Comparison of ENCODE assay signal across 12 mouse cellular contexts in the genomic region with DNA sequence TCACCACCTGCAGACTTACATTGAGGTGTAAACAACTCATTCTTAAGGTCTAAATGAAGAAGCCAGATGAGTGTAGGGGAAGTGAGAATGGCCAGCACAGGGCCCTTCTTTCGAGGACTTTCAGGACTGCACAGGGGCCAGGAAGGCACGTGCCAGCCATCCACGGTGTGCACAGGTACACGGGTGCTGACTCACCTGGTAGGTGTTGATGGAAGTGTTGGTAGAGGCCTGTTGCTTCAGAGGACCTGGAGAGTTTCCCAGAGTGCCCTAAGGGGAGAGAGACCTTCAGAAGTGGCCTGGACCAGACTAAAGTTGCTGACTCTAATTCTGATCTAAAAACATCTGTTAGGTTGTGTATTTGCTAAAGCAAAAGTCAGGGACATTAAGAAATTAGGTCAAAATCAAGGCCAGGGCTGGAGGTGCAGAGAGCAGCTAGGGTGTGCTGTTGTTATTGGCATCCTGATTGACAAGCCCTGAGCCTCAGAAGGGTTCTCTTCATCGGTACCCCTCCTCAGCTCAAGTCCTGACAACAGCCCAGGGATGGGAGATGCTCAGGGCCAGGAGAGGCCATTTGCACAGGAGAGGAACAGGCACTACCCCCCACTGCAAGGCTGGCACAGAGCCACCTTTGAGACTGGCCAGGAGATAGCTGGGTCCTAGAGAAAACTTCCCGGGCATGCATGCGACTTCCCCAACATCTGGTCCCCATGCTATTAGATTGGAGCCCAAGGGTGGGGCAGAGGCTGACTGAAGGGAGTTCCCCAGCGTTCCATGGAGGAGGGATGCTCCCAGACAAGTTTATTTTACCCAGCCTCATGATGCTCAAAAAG. TPM values are rescaled to one million over a fixed set of nuclear protein-coding genes. Genes with fewer than 3 reads are reported as not detected.
DNase-seq lines count a peak whose midpoint lies in the region; ATAC-seq and TF ChIP-seq lines count a peak whose summit lies in the region.
"Had no signal": no experiment of that assay in that cellular context is flagged by ENCODE, and none has a peak within 500 bp of the region (broad histone marks: within the 10 kb centered on the region; RNA-seq: fewer than 3 reads in every experiment).

No protein-coding gene starts in this region.

- no peaks in the 10 kb centered on the region for H3K79me2 ChIP-seq in liver, adult 2 months (ENCODE audit: control insufficient read depth, insufficient read depth, low read length)

- H3K4me3 ChIP-seq in liver, adult 2 months (ENCODE audit: insufficient read depth, low read depth, low read length), result no peak overlapping the region
- H3K4me3 ChIP-seq in liver, embryonic 12.5 days, result no peak overlapping the region
- no peak overlapping the region for H3K4me3 ChIP-seq in lung, postnatal 0 days (ENCODE audit: low read depth, low read length)
- H3K4me3 ChIP-seq in hindbrain, embryonic 10.5 days, result no peak overlapping the region
- H3K4me3 ChIP-seq: liver, embryonic 15.5 days; midbrain, embryonic 15.5 days had no signal

- no peak for TF ChIP-seq POLR2A in liver, adult 2 months (IDR thresholded peaks at IDR 0.05; ENCODE audit: extremely low read depth, insufficient read depth, low read length)

- peaks cover 39% of the 10 kb centered on the region for H3K4me1 ChIP-seq in liver, adult 2 months (ENCODE audit: control insufficient read depth, insufficient read depth, low read length)
- no peaks in the 10 kb centered on the region for H3K4me1 ChIP-seq in liver, embryonic 12.5 days
- no peaks in the 10 kb centered on the region for H3K4me1 ChIP-seq in lung, postnatal 0 days (ENCODE audit: insufficient read depth, low read depth, low read length)
- no peaks in the 10 kb centered on the region for H3K4me1 ChIP-seq in hindbrain, embryonic 10.5 days (replicated peaks)
- H3K4me1 ChIP-seq: midbrain, embryonic 15.5 days had no signal

- peak; percentile 32; the same call in 1 of the 2 replicates for TF ChIP-seq CTCF in liver, adult 2 months (IDR thresholded peaks at IDR 0.05; ENCODE audit: low read depth, low read length)
- TF ChIP-seq CTCF in lung, postnatal 0 days (IDR thresholded peaks at IDR 0.05), result no peak

- peak; percentile 99 for DNase-seq in liver, adult 2 months (ENCODE audit: extremely low read depth, low read depth, low spot score)
- peak; percentile 13 for DNase-seq in MN1 (ENCODE audit: low spot score)
- DNase-seq in brain, adult 2 months (ENCODE audit: low read depth, low spot score), result peak; percentile 33
- DNase-seq in heart, adult 9 months (ENCODE audit: low spot score in 2 of 2), result peak; percentile 35 to 43
- no peak for DNase-seq in lung, postnatal 0 days (ENCODE audit: low spot score)
- DNase-seq in hindbrain, embryonic 10.5 days (ENCODE audit: low spot score), result no peak
- DNase-seq: thymus, adult 2 months had no signal

- no peak overlapping the region for H3K4me2 ChIP-seq in liver, embryonic 12.5 days
- no peak overlapping the region for H3K4me2 ChIP-seq in lung, postnatal 0 days (replicated peaks; ENCODE audit: low read depth, low read length)
- H3K4me2 ChIP-seq: liver, embryonic 15.5 days; midbrain, embryonic 15.5 days had no signal

- no peak for TF ChIP-seq EP300 in lung, postnatal 0 days (IDR thresholded peaks at IDR 0.05)

- H3K27me3 ChIP-seq in liver, adult 2 months (ENCODE audit: control insufficient read depth, insufficient read depth, low read length), result no peaks in the 10 kb centered on the region
- no peaks in the 10 kb centered on the region for H3K27me3 ChIP-seq in liver, embryonic 12.5 days (replicated peaks)
- no peaks in the 10 kb centered on the region for H3K27me3 ChIP-seq in lung, postnatal 0 days (replicated peaks; ENCODE audit: insufficient read depth, low read length)
- no peaks in the 10 kb centered on the region for H3K27me3 ChIP-seq in hindbrain, embryonic 10.5 days (ENCODE audit: insufficient read depth, poor library complexity, severe bottlenecking)
- H3K27me3 ChIP-seq: liver, embryonic 15.5 days; midbrain, embryonic 15.5 days had no signal

- peak overlapping the region; percentile 30 for H3K9ac ChIP-seq in liver, adult 2 months (ENCODE audit: low read depth, low read length)
- H3K9ac ChIP-seq in liver, embryonic 12.5 days, result no peak overlapping the region
- no peak overlapping the region for H3K9ac ChIP-seq in lung, postnatal 0 days (replicated peaks; ENCODE audit: low read depth)
- H3K9ac ChIP-seq: liver, embryonic 15.5 days; midbrain, embryonic 15.5 days had no signal

- H3K27ac ChIP-seq in liver, adult 2 months (replicated peaks; ENCODE audit: insufficient read depth, low read depth, low read length), result peak overlapping the region; percentile 97
- no peak overlapping the region for H3K27ac ChIP-seq in liver, embryonic 12.5 days
- no peak overlapping the region for H3K27ac ChIP-seq in lung, postnatal 0 days (ENCODE audit: low read length)
- H3K27ac ChIP-seq in hindbrain, embryonic 10.5 days, result no peak overlapping the region
- H3K27ac ChIP-seq: liver, embryonic 15.5 days; midbrain, embryonic 15.5 days had no signal

- no peaks in the 10 kb centered on the region for H3K9me3 ChIP-seq in liver, embryonic 12.5 days (replicated peaks)
- no peaks in the 10 kb centered on the region for H3K9me3 ChIP-seq in lung, postnatal 0 days (ENCODE audit: low read length)
- H3K9me3 ChIP-seq in hindbrain, embryonic 10.5 days, result no peaks in the 10 kb centered on the region
- H3K9me3 ChIP-seq: liver, embryonic 15.5 days; midbrain, embryonic 15.5 days had no signal

- H3K36me3 ChIP-seq in liver, adult 2 months (ENCODE audit: control insufficient read depth, insufficient read depth, low read length), result no peaks in the 10 kb centered on the region
- no peaks in the 10 kb centered on the region for H3K36me3 ChIP-seq in liver, embryonic 12.5 days
- H3K36me3 ChIP-seq in lung, postnatal 0 days (ENCODE audit: insufficient read depth, low read length), result no peaks in the 10 kb centered on the region
- no peaks in the 10 kb centered on the region for H3K36me3 ChIP-seq in hindbrain, embryonic 10.5 days
- H3K36me3 ChIP-seq: liver, embryonic 15.5 days; midbrain, embryonic 15.5 days had no signal

- WGBS in liver, adult 2 months, result 21% methylated on average over 8 of the region's 8 CpGs
- WGBS in liver, embryonic 12.5 days (ENCODE audit: insufficient replicate concordance), result 61% methylated on average over 8 of the region's 8 CpGs
- WGBS in lung, postnatal 0 days, result 59% methylated on average over 8 of the region's 8 CpGs
- WGBS in hindbrain, embryonic 10.5 days, result 83% methylated on average over 8 of the region's 8 CpGs

- ATAC-seq in liver, embryonic 12.5 days, result no peak
- ATAC-seq in lung, postnatal 0 days, result no peak
- ATAC-seq: midbrain, embryonic 15.5 days had no signal

RNA-seq across cellular contexts. Expression of a gene that starts 5.5 kb away (rescaled TPM):
- total RNA-seq in liver, adult 2 months (2014; rRNA removed), result 1.6 and 2.3 TPM in 2 replicates
- 1.4 and 2.4 TPM in 2 replicates for polyA plus RNA-seq in liver, adult 2 months (2012; rRNA removed)
- 0.16 and 0.19 TPM in 2 replicates for polyA plus RNA-seq in liver, embryonic 12.5 days (2016; fragmentation: Nextera tagmentation; extraction: Ambion mirVana)
- polyA plus RNA-seq in lung, postnatal 0 days (2015; fragmentation: Nextera tagmentation; extraction: Ambion mirVana), result 14.8 and 16.2 TPM in 2 replicates
- polyA plus RNA-seq in hindbrain, embryonic 10.5 days (2016; fragmentation: Nextera tagmentation; extraction: Ambion mirVana), result 0.51 and 0.89 TPM in 2 replicates

RNA-seq across cellular contexts. Expression of a gene that starts 12.4 kb away (rescaled TPM):
- 86.4 and 128 TPM in 2 replicates for total RNA-seq in liver, adult 2 months (2014; rRNA removed)
- 292 and 305 TPM in 2 replicates for polyA plus RNA-seq in liver, adult 2 months (2012; rRNA removed)
- polyA plus RNA-seq in liver, embryonic 12.5 days (2016; fragmentation: Nextera tagmentation; extraction: Ambion mirVana), result 0.22 and 0.27 TPM in 2 replicates
- 0.10 and 0.18 TPM in 2 replicates for polyA plus RNA-seq in lung, postnatal 0 days (2015; fragmentation: Nextera tagmentation; extraction: Ambion mirVana)
- polyA plus RNA-seq in hindbrain, embryonic 10.5 days (2016; fragmentation: Nextera tagmentation; extraction: Ambion mirVana), result not detected in 2 replicates
- total RNA-seq: gastrocnemius, adult 8-10 months; layer of hippocampus, postnatal 25 days had no signal
- polyA plus RNA-seq: midbrain, embryonic 15.5 days had no signal

RNA-seq across cellular contexts. Expression of a gene that starts 45.5 kb away (rescaled TPM):
- 45.6 and 65.6 TPM in 2 replicates for total RNA-seq in liver, adult 2 months (2014; rRNA removed)
- polyA plus RNA-seq in liver, adult 2 months (2012; rRNA removed), result 14.7 and 20.2 TPM in 2 replicates
- polyA plus RNA-seq in liver, embryonic 12.5 days (2016; fragmentation: Nextera tagmentation; extraction: Ambion mirVana), result 135 and 145 TPM in 2 replicates
- 164 and 206 TPM in 2 replicates for polyA plus RNA-seq in lung, postnatal 0 days (2015; fragmentation: Nextera tagmentation; extraction: Ambion mirVana)
- 201 and 236 TPM in 2 replicates for polyA plus RNA-seq in hindbrain, embryonic 10.5 days (2016; fragmentation: Nextera tagmentation; extraction: Ambion mirVana)

RNA-seq across cellular contexts. Expression of a gene that starts 47.1 kb away (rescaled TPM):
- 0.74 and 4.0 TPM in 2 replicates for total RNA-seq in liver, adult 2 months (2014; rRNA removed)
- 2.3 and 4.4 TPM in 2 replicates for polyA plus RNA-seq in liver, adult 2 months (2012; rRNA removed)
- 0.20 and 0.44 TPM in 2 replicates for polyA plus RNA-seq in liver, embryonic 12.5 days (2016; fragmentation: Nextera tagmentation; extraction: Ambion mirVana)
- 1.6 and 3.0 TPM in 2 replicates for polyA plus RNA-seq in lung, postnatal 0 days (2015; fragmentation: Nextera tagmentation; extraction: Ambion mirVana)
- 0.52 and 0.70 TPM in 2 replicates for polyA plus RNA-seq in hindbrain, embryonic 10.5 days (2016; fragmentation: Nextera tagmentation; extraction: Ambion mirVana)

Comparison
In these comparisons a context has a peak if more than half of its experiments do, and no peak if none do; other contexts are left out.
1. RNA of a gene that starts 12.4 kb away (polyA plus RNA-seq): 292 to 305 TPM in liver, adult 2 months; 0.22 to 0.27 TPM in liver, embryonic 12.5 days, 0.10 to 0.18 TPM in lung, postnatal 0 days and not detected in hindbrain, embryonic 10.5 days; every median in the first group is over 100 times any median in the second.
2. DNase-seq: peak in liver, adult 2 months (single experiment), MN1 (single experiment), brain, adult 2 months (single experiment) and heart, adult 9 months (2 of 2); none in lung, postnatal 0 days (single experiment) and hindbrain, embryonic 10.5 days (single experiment).